Mouse (Mus musculus) lung, adult 2 months (tissue): Measurements from ENCODE around the gene Nol3.

Experiments
- CTCF ChIP-seq: fragments of 200-500 bp; IDR thresholded peaks from 2 replicates; pipeline ENCODE4 v1.5.1; 2011; ENCODE audit warnings: mild to moderate bottlenecking, low read length, control low read depth; ENCODE audit not compliant: insufficient read depth
- POLR2A ChIP-seq: fragments of 200-500 bp; IDR thresholded peaks from 2 replicates; pipeline ENCODE4 v1.6.1; 2011; ENCODE audit warnings: low read depth, mild to moderate bottlenecking, control low read depth, low read length, borderline replicate concordance; ENCODE audit errors: extremely low read depth

DNA sequence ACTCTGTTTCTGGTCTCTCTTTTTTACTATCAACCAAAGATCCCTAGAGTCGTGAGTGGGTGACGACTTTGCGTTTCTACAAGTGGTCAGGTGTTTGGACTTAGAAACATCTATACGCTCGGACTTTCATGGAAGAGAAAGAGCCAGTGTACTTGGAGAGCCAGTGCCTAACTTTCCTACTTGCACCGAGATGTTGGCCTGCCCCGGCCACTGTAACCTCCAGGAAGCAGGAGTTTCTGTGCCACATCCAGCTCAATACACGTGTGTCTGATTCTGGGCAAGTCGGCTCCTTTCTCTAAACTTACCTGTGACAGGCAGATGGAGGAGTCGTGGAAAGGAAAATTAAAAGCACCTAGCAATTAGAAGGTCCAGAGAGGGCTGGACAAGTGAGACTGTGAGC, at the start of gene Nol3:
- TF ChIP-seq CTCF: no peak
- no peak for TF ChIP-seq POLR2A
